Mouse (Mus musculus) v-Abl transformed pro-B cells (cell line): ENCODE results near the gene Aes.

Source experiments
- in situ Hi-C, 2 experiments: fragments of 400-800 bp; cut with MboI; formaldehyde crosslinking; loops; one replicate each; pipeline ENCODE4 v1.15.1; 2025; ENCODE audit not compliant: unreplicated experiment in 2 of 2

The Aes gene

DNA sequence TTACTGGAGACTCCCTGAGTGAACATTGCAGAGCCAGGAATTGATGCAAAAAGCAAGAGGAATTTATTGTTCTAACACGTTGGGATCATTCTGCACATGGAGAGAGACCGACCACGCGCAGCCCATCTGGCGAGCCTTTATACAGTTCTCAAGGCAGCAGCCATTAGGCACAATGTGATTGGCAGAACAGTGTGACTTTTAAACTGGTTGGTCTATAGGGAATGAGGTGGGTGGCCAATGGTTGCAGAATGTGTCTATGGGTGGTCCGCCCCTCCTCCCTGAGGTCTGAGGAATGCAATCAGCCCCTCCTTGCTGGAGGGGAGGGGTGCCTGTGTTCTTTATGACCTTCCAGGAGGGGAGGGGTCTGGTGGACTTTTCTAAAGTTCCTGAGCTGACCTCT is 56.2 kb downstream of the Aes start:
- in situ Hi-C loops = no loop called here
